Mouse (Mus musculus): ENCODE results near the gene Acsl3.
A peak's percentile ranks its signal among the peaks of the same experiment; 100 is the strongest.

Gene Acsl3

DNA sequence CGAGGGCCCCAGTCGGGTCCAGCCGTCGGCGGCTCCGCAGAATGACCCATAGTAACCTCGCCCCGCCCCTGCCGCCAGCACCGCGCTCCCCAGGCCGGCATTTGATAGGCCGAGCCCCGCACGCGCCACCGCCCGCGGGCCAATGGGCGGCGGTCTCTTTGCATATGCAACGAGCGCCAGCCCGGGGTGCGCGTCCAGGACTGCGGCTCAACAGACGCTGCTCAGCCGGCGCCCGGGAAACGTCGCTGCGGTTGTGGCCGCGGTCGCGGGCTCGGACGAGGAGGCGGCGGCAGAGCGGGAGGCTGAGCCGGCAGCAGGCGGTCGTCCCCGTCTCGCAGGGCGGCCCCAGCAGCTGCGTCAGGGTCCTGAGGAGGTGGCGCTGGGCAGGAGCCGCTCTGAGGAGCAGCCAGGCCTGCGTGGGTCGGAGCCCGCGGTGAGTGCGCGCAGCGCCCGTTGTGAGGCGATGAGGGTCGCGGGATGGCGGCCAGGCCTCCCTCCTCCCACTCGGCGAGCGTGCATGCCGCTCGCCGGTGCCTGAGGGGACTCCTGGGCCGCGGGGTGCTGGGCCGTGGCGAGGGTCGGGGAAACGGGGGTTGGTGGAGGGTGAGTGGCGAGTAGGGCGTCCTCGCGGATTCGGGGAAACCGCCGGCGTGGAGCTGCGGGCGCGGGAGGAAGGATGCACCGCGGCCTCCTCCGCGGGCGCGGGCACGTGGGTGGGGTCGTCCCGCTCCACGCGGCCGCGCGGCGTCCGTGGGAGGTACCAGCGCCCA is at the start of gene Acsl3, which contains the start of gene Utp14b:
Gene Acsl3 (plus strand): TSS at position 155 of the 770 bp plus-strand sequence.
Gene Utp14b (plus strand): TSS at position 368 of the 770 bp plus-strand sequence.
- DNase-seq (ENCODE audit: low spot score in 2 of 2), result peak; percentile 90 to 97

DNA sequence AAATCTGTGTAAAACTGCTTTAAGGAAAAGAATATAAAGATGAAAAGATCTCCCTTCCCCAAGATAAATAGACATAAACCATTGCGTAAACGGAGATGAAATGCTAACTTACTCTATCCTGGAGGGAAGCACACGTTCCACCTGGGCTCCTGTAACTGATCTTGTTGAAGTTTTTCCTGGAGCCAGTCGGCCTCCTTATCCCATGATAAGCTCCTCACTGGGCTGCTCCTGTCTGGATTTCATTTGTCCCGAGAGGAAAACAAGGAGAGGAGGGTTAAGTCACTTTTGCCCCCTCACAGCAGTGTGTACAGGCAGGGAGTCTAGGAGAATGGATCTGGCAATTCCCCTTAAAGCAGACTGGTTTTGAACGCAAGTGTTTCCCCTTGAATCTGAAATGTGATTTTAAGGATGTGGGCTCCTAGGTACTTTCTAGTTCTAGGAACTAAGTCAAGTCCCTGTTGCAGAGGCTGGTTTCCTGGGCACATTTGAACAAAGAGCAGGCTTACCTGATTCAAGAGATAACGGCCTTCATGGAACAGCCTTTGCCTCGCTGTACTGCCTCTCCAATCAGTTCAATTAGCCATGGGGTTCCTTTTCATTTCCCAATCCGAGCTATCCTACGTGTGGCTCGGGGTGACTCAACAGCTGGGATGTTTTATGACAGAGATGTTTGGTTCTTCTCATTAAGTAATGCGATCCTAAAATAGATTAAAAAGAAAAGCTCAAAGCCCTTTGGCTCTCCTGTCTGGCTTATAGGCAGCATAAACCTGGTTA is 48.3 kb upstream of the Acsl3 start:
- DNase-seq (ENCODE audit: low spot score in 2 of 2), result no peak

DNA sequence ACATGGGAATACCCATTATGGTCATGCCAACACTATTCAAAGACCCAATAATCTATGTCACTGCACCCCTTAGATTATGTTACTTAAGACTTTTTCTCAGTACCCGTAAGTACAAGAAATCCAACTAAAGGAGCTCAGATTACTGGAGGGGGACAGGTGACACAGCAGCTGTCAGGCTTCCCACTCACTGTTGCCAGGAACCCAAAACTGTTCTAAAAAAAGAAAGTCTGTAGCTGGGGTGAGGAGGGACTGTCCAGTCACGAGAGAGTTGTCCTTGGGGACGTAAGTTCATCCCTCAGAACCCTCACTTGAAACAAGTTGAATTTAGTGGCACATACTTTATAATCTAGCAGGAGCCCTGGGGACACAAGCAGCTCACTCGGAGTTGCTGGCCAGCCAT is 46.6 kb upstream of the Acsl3 start:
- no peak for DNase-seq (ENCODE audit: low spot score in 2 of 2)

DNA sequence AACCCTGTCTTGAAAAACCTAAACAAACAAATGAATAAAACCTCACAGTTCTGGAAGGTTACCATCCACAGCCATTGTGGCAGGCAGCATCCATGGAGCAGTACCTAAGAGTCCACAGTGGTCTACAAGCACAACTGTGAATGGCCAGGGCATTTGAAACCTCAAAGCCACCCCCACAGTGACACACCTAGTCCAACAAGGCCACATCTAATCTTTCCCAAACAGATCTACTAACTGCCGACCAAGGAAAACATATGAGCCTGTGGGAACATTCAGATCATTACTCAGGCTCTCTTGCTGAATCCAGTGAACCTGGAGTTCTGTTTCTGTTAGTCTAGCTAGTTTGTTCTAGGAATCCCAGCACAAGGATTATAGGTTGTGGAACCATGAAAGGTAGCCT is 44.7 kb upstream of the Acsl3 start:
- DNase-seq (ENCODE audit: low spot score in 2 of 2), result no peak

DNA sequence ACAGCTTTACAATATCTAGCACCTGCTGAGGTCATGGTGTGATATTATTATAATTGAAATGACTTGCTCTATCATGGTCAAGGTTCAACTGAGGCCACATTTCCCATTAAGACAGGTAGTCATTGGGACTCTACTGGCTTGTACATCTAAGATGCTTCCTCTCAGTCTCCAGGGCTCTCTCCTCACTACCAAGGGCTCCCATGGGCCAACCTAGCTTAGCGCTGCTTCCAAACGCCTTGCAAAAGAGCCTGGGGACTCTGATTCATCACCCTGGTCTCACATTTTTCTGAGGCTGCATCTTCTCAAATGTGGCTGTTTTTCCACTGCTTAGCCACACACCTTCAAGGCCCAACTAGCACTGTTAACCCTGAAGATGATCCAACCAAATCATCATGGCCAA is 33.3 kb upstream of the Acsl3 start:
- DNase-seq (ENCODE audit: low spot score in 2 of 2), result no peak

DNA sequence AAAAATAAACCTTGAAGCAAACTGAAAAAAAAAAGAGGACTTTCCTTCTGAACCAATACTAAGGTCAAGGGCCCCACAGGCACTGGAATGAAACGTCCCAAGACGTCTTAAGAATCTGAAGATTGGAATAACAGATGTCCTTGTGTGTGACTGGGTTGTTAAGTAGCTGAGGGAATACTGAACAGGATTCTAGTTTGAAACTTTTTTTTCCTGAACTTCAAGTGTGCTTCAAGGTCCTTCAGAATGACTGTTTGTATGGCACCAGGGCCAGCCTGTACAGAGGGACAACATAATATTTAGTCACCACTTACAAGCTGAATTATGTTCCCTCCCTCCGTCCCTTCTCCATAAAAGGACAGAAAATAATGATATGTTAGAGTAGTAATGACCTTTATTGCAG is 23.1 kb upstream of the Acsl3 start:
- no peak for DNase-seq (ENCODE audit: low spot score in 2 of 2)

DNA sequence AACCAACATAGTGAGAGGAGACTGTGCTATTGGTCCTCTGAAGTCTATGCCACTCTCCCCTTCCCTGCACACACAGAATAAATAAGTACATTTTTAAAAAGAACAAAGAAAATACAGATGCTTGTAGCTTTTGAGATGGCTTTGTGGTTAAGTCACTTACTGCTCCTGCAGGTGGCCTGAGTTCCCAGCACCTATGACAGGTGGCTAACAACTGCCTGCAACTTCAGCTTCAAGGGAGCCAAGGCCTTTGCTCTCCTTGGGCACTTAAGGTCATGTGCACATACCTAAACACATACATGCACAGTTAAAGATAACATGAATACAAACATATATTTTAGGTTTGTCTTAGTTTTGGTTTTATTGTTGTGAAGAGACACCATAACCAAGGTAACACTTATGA is 16.8 kb upstream of the Acsl3 start:
- no peak for DNase-seq (ENCODE audit: low spot score in 2 of 2)

DNA sequence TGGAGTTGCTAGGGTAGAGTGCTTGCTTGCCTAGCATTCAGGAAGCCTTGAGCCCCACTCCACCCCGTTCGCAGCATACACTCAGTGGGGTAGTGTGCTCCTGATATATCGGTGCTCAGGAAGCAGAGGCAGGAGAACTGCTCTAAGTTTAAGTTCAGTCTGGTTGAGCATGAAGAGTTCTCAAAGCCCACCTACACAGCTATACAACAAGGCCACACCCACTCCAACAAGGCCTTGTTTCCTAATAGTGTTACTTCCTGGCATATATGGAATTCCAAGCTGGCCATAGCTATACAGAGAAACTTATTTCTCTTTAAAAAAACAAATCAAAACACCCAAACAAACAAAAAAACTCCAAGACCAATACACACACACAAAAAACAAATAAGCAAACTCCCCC is 15.8 kb upstream of the Acsl3 start:
- DNase-seq (ENCODE audit: low spot score in 2 of 2), result no peak

DNA sequence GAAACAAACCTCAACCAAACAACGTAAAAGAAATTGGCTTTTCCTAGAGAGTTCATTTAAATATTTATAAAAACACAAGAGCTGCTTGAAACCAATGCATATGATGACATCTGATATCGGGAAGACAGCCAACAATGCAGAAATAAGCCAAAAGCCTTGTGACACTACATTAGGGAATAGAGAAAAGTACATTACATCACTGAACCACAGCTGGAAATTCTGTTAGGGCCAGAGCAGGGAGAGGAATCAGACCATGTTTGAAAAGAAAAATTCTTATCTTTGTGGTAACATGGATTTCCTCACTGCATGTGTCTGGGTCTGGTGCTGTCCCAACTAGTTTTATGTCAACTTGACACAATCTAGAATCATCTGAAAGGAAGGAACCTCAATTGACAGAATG is 15.4 kb upstream of the Acsl3 start:
- DNase-seq (ENCODE audit: low spot score in 2 of 2), result no peak

DNA sequence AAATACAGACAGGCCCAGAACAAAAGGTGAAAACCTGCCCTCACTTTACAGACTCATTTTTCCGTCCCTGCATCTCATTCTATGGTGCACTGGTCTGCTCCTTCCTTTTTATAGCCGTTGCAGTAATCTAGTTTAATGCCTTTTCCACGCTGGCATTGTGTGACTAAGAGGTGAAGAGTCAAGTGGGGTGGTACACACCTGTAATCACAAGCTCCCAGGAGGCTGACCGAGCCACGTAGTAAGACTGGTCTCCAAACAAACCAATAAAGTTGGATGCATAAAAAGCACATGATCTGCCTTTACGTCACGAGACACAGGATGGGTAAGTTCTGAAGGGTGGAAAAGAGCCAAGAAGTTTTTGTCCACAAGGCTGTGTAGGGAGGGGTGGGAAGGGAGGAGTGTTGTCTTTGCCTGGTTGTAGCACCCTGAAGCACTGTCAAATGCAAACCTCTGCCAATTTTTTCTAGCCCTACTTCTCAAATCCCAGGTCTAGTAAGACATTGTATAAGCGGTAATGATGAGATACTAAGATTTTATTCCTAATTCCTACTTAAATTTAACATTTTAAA is 10.2 kb upstream of the Acsl3 start:
- no peak for DNase-seq (ENCODE audit: low spot score in 2 of 2)

DNA sequence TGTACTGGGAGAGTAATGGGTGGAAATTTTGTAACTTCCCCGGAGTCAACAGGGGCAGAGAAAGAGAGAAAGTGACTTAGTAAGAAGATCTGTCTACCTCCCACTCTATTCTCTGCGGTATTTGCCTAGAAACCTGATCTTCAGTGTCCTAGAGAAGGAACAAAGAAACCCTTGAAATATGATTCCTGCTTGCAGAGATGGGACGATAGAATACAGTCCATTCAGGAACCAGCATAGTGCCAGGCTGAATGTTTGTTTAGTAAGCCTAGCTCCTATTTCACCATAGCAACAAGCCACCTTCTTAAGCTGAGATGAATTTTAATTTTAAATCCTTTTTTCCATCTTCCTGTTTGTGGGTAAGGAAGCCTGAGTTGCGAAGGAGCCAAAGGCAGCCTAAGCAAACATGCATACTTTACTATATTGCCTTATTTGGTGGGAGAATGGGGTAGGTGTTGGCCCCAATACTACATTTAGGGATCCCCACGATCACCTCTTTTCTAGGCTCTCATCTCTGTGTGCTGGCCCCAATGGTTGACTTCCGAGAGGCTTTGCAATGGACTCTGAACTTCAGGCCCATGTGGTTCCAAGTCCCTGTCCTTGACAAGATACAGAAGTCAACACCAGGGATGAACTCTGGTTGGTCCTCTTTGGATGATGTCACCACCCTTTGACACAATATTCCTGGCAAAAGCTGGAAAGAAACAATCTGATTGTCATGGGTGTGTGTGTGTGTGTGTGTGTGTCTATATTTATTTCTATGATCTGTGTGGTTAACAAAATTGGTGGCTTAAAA is 8.2 kb upstream of the Acsl3 start:
- no peak for DNase-seq (ENCODE audit: low spot score in 2 of 2)

DNA sequence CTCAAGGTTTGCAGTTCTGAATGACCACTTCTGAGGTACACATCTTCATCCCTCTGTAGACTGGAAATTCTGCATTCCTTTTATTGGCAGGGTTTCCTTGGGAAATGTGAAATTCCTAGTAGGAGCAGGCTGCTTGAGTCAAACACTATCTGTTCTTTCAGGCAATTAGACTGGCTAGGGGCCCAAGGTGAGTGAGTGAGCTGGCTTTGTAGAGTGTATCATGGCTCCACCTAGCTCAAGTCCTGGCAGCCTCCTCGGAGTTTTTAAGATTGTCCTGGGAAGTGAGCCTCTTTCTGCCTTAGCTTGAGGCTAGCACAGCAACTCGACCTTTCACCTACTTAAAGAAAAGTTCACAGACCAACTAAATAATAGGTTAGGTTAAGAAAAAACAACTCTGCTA is 1.2 kb upstream of the Acsl3 start:
- no peak for DNase-seq (ENCODE audit: low spot score in 2 of 2)

DNA sequence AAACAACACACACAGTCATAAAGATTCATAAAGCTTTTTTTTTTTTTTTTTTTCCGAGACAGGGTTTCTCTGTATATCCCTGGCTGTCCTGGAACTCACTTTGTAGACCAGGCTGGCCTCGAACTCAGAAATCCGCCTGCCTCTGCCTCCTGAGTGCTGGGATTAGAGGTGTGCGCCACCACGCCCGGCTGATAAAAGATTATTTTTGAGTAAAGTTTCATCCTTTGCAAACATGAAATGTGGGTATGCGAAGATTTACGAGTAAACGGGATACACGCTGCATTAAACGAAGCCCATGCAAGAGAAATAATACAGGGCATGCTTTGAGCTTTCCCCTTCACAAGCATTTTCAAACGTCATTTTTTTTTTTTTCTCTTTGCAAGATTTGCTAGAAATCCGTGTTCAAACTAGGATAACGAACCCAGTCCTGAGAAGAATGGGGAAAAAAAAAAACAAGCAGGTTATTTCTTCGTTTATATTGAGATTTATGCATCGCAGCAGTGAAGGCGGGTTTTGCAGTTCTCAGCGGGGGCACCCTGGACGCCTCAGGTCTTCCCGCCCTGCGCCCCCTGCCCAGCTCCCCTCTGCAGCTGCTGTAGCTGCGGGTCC is 500 bp upstream of the Acsl3 start:
- no peak for DNase-seq (ENCODE audit: low spot score in 2 of 2)

DNA sequence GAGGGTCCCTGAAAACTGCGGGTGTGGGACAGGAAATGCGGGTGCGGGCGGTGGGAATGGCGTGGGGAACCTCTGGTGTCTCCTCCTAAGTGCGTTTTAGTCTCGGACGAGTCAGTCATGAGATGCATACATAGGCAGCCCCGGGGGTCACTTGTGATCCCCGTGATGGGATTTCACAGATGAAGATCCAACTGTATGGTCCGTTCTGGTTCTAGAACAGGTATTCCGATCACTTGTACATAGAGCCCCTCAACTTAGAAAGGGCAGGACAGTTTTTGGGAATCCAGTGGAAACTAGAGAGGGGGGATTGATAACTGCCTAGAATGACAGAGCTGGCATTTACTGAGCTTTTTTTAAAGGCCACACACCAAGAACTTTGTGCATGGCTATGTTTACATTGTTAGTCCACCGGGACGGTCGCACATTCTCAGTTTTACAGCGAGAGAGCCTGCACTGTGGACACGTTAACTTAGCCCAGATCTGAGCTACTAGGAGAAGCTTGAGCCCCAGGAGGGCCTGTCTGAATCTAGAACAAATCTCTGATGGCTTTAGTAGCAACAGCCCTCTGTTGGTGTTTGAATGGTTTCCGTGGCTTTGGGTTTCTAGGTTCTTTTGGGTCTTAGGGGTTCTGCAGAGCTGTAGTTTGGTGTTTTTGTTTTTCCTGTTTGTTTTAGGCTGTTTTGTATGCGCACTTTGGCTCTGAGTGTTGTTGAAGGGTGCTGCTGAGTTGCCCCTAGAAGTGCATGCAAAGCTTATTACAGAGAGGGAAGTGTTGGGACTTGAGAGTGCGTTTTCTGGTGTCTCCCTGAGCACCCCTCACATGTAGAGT is 1.0 kb downstream of the Acsl3 start:
- DNase-seq (ENCODE audit: low spot score in 2 of 2), result no peak

DNA sequence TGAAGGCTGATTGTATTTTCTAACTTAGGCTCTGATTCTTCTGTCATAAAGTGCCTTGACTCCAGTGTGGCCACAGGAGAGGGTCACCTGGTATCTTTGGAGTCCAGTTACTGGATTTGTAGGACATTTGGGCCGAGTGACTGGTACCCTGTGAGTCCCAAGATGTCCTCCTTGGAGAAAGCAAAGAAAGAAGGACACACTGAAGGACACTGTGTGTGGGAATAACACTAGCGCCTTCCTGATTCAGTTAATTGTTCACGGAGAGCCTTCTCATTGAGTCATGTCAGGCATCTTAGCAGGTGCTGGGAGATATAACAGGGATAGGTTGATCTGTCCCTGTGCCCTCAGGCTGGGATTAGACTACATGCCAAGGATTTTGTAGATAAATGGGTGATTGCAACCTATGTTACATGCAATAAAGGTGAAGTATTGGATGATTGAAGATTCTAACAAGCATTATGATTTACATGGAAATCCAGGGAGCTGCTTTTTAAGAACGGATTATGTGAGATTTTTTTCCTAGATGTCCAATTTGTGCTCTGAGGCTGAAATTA is 1.7 kb downstream of the Acsl3 start:
- DNase-seq (ENCODE audit: low spot score in 2 of 2), result no peak

DNA sequence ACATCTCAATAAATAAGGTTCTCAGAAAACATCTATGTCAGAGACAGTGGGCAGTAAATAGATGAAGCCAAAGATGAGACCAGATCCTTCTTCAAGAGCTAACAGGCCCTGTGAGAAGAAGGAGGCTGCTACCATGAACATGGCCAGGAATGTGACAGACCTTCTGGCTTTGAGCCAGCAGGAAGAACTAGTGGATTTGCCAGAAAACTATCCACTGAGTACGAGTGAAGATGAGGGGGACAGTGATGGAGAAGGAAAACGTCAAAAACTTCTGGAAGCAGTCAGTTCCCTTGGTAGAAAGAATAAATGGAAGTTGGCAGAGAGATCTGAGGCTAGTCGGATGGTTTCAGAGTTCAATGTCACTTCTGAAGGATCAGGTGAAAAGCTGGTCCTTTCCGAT is 6.7 kb downstream of the Acsl3 start:
- DNase-seq (ENCODE audit: low spot score in 2 of 2), result no peak

DNA sequence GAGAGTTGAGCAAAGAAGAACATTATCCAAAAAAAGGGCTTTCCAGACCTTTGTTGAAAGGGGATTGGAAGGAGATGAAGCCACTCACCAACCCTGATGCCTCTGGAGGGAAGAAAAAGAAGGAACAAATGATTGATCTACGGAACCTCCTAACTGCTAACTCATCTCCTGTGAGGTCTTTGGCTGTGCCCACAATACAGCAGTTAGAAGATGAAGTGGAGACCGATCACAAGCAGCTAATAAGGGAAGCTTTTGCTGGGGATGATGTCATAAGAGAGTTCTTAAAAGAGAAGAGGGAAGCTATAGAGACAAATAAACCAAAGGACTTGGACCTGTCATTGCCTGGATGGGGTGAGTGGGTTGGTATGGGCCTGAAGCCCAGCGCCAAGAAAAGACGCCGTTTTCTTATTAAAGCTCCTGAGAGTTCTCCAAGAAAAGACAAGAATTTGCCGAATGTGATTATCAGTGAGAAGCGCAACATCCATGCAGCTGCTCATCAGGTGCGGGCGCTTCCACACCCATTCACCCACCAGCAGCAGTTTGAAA is 8.4 kb downstream of the Acsl3 start:
- peak in 1 of 2 experiments; percentile 27 for DNase-seq (ENCODE audit: low spot score in 2 of 2)

DNA sequence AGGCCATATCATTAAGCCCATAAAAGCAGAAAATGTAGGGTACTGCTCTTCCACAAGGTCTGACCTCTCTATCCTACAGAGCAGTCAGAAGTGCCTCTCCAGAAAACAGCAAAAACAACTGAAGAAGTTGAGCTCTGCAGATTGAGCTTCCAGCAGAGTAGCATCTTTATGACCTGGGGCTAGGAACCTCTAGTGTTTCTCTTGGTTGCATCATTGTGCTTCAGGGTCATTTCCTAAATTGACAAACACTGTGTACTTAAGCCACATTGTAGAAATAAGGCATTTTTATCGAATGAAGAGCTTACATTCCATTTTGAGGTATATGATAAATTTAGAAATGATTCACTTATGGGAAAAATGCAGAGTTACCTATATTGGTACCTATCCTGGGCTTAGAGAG is 9.0 kb downstream of the Acsl3 start:
- no peak for DNase-seq (ENCODE audit: low spot score in 2 of 2)

DNA sequence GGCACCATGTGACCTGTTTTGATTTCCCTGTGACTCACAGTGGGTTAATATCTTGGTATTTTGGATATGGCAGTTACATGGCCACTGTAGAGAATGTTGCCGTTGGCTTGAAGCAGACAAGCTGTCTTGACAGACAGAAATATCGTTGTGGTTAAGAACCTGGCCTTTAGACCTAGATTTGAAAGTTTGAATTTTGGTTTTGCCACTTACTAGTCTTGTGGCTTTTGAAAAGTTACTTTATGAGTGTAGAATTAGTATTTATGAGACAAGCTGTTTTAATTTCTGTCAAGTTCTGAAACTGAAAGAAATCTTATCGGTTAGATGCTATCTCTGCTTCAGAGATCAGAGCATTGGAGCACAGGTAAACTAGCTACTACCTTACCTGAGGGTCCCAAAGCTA is 24.7 kb downstream of the Acsl3 start:
- DNase-seq (ENCODE audit: low spot score in 2 of 2), result no peak

DNA sequence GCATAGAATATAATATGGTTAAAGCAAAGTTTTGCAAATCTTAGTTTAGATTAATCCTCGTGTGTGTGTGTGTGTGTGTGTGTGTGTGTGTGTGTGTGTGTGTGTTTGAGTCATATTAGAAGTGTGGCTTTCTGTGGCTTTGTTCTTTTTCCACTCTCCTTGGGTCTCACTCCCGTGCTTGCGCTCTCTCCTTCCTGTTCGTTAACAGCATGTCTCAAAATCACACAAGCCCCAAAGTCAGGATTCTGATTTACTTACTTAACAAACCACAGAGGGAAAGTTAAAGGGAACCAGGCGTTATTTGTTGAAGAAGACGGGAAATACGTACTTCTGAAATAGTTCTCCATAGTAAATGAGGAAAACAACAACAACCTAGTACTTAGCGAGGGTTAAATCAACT is 26.5 kb downstream of the Acsl3 start:
- no peak for DNase-seq (ENCODE audit: low spot score in 2 of 2)
